Mouse (Mus musculus): ENCODE measurements around the gene Hist1h2bh. TPM values are rescaled to one million over a fixed set of nuclear protein-coding genes. Genes with fewer than 3 reads are reported as not detected.

The Hist1h2bh gene
- polyA plus RNA-seq, 1 experiment, result 1.7 TPM

DNA sequence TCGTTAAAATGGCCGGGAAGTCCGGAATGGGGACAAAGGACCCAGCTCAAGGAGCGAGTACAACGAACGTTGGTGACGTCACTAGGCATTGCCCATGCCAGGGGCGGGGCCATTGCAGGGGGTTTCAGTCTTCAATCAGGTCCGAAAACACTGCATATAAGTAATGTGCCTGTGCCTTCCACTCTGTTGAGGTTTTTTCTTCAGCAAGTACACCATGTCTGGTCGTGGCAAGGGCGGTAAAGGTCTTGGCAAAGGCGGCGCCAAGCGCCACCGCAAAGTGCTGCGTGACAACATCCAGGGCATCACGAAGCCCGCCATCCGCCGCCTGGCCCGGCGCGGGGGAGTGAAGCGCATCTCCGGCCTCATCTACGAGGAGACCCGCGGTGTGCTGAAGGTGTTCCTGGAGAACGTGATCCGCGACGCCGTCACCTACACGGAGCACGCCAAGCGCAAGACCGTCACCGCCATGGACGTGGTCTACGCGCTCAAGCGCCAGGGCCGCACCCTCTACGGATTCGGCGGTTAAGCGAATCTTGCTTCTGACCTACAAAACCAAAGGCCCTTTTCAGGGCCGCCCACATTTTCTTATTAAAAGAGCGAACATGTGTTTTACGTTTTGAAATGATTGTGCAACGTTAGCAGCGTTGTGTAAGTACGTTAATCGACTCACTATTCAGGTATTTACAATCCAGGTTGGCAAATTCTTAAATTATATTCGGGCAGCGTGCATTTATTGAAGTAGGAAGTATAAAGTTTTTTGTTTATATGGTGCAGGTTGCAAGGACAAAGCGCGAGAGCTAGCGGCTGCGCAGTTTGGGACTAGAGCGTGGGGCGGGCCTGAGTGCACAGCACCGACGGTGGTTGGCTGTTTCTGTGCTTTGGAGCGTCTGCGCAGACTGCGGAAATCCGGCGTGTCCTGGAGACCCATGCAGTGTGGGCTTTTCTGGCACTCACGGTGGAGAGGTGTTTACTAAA is 12.0 kb downstream of the Hist1h2bh start, which contains the start of gene Hist1h4h:
TSS of gene Hist1h4h (plus strand) at position 150 of the 975 bp plus-strand sequence.
- peak within 1 kb of the TSS; percentile 88 for H3K27ac ChIP-seq (replicated peaks; ENCODE audit: low read depth, low read length)
- H3K4me1 ChIP-seq (ENCODE audit: control insufficient read depth, insufficient read depth, insufficient read length, low read length), result peaks cover 8% of the 10 kb centered on the region
- H3K4me3 ChIP-seq (ENCODE audit: insufficient read depth, low read depth, low read length), result peak within 1 kb of the TSS; percentile 59

DNA sequence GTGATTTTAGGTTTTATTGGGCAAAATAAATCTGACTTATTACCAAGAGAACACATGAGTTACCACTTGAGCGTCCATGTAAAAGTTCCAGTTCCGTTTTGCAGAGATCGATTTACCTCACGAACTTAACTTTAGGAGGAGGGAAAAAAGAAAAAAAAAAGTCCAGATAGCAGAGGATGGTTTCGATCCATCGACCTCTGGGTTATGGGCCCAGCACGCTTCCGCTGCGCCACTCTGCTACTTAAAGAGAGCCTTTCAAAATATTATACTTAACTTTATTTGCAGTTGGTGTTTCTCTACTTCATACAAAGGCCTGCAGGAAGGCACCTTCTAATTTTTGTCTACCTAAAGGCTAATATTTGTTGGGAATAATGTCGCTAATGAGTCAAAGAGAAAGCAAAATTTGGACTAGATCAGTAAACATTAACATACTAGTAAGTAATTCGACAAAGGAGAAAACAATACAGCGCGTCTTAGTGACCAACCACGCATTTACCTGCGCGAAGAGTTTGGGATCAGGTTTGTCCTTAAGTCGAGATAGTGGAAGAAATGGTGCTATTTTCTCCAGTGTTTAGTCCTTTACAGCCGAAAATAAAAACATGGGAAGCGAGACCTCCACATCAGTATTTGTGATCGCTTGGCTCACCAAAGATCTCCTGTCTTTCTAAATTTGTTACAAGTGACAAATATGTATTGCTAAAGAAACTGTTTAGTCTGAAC is 12.9 kb downstream of the Hist1h2bh start:
- Histone ChIP-seq H3K4me3 (ENCODE audit: insufficient read depth, low read depth, low read length) (peak overlapping the region; percentile 59), H3K27ac (replicated peaks; ENCODE audit: low read depth, low read length) (peak overlapping the region; percentile 88), H3K4me1 (ENCODE audit: control insufficient read depth, insufficient read depth, insufficient read length, low read length) (peaks cover 8% of the 10 kb centered on the region)

- Histone ChIP-seq H3K27ac (replicated peaks; ENCODE audit: low read depth, low read length) (no peak overlapping the region), H3K4me3 (ENCODE audit: insufficient read depth, low read depth, low read length) (peak overlapping the region; percentile 59; the same call in 1 of the 2 replicates), H3K4me1 (ENCODE audit: control insufficient read depth, insufficient read depth, insufficient read length, low read length) (peaks cover 8% of the 10 kb centered on the region)
Measured at GRCm38 (mm10) chr13:23529480-23530165, 13.6 kb downstream of the Hist1h2bh start.

- peaks cover 6% of the 10 kb centered on the region for H3K4me1 ChIP-seq (ENCODE audit: control insufficient read depth, insufficient read depth, insufficient read length, low read length)
- no peak overlapping the region for H3K27ac ChIP-seq (replicated peaks; ENCODE audit: low read depth, low read length)
- H3K4me3 ChIP-seq (ENCODE audit: insufficient read depth, low read depth, low read length), result no peak overlapping the region
Measured at GRCm38 (mm10) chr13:23529005-23529404, 14.2 kb downstream of the Hist1h2bh start.

- Histone ChIP-seq H3K4me3 (ENCODE audit: insufficient read depth, low read depth, low read length) (peak overlapping the region; percentile 63), H3K27ac (replicated peaks; ENCODE audit: low read depth, low read length) (no peak overlapping the region), H3K4me1 (ENCODE audit: control insufficient read depth, insufficient read depth, insufficient read length, low read length) (no peaks in the 10 kb centered on the region)
Measured at GRCm38 (mm10) chr13:23526312-23526711, 16.9 kb downstream of the Hist1h2bh start.

DNA sequence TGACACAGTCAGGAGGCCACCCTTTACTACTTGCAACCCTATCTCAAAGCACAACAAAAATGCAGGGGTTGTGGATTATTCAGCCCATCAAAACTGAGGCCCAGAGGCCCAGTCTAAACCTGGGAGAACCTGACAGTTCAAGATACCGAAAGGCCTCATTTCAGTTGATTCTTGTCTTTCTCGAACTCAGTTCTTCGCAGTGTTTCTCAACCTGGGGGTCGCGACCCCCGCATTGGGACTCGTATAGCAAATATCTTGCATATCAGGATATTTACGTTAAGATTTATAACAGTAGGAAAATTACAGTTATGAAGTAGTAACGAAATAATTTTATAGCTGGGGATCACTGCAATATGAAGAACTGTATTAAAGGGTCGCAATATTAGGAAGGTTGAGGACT is 17.3 kb downstream of the Hist1h2bh start:
- Histone ChIP-seq H3K27ac (replicated peaks; ENCODE audit: low read depth, low read length) (no peak overlapping the region), H3K4me3 (ENCODE audit: insufficient read depth, low read depth, low read length) (no peak overlapping the region), H3K4me1 (ENCODE audit: control insufficient read depth, insufficient read depth, insufficient read length, low read length) (no peaks in the 10 kb centered on the region)

- H3K4me1 ChIP-seq (ENCODE audit: control insufficient read depth, insufficient read depth, insufficient read length, low read length), result no peaks in the 10 kb centered on the region
- H3K4me3 ChIP-seq (ENCODE audit: insufficient read depth, low read depth, low read length), result no peak overlapping the region
- H3K27ac ChIP-seq (replicated peaks; ENCODE audit: low read depth, low read length), result no peak overlapping the region
Measured at GRCm38 (mm10) chr13:23524654-23525053, 18.5 kb downstream of the Hist1h2bh start.

- H3K27ac ChIP-seq (replicated peaks; ENCODE audit: low read depth, low read length), result no peak overlapping the region
- no peaks in the 10 kb centered on the region for H3K4me1 ChIP-seq (ENCODE audit: control insufficient read depth, insufficient read depth, insufficient read length, low read length)
- no peak overlapping the region for H3K4me3 ChIP-seq (ENCODE audit: insufficient read depth, low read depth, low read length)
Measured at GRCm38 (mm10) chr13:23523976-23524375, 19.2 kb downstream of the Hist1h2bh start.

GRCm38 (mm10) chr13:23521703-23522102 is 21.5 kb downstream of the Hist1h2bh start:
- H3K4me3 ChIP-seq (ENCODE audit: insufficient read depth, low read depth, low read length), result no peak overlapping the region
- H3K27ac ChIP-seq (replicated peaks; ENCODE audit: low read depth, low read length), result no peak overlapping the region
- H3K4me1 ChIP-seq (ENCODE audit: control insufficient read depth, insufficient read depth, insufficient read length, low read length), result no peaks in the 10 kb centered on the region

- H3K27ac ChIP-seq (replicated peaks; ENCODE audit: low read depth, low read length), result no peak overlapping the region
- H3K4me3 ChIP-seq (ENCODE audit: insufficient read depth, low read depth, low read length), result peak overlapping the region; percentile 31; the same call in 1 of the 2 replicates
- H3K4me1 ChIP-seq (ENCODE audit: control insufficient read depth, insufficient read depth, insufficient read length, low read length), result no peaks in the 10 kb centered on the region
Measured at GRCm38 (mm10) chr13:23519416-23519815, 23.8 kb downstream of the Hist1h2bh start.

DNA sequence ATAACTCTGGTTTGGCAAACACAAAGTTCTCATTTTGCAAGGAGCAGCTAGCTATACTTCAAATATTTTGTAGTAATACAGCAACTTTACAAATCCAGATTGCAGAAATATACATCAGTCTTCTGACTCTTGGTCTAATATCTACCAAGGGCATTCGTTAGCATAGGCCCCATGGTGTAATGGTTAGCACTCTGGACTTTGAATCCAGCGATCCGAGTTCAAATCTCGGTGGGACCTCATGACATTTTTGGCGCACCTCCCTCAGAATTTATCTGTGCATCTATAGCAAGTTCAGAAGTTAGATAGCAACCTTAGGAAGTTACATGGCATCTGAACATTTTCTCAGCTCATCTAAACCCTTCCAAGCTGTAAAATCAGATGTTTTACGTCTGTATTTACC is 24.3 kb downstream of the Hist1h2bh start:
- no peak overlapping the region for H3K27ac ChIP-seq (replicated peaks; ENCODE audit: low read depth, low read length)
- no peaks in the 10 kb centered on the region for H3K4me1 ChIP-seq (ENCODE audit: control insufficient read depth, insufficient read depth, insufficient read length, low read length)
- H3K4me3 ChIP-seq (ENCODE audit: insufficient read depth, low read depth, low read length), result peak overlapping the region; percentile 31; the same call in 1 of the 2 replicates

GRCm38 (mm10) chr13:23518295-23518603 is 24.9 kb downstream of the Hist1h2bh start:
- Histone ChIP-seq H3K4me3 (ENCODE audit: insufficient read depth, low read depth, low read length) (peak overlapping the region; percentile 48), H3K27ac (replicated peaks; ENCODE audit: low read depth, low read length) (no peak overlapping the region), H3K4me1 (ENCODE audit: control insufficient read depth, insufficient read depth, insufficient read length, low read length) (no peaks in the 10 kb centered on the region)

GRCm38 (mm10) chr13:23517603-23518294 is 25.4 kb downstream of the Hist1h2bh start:
- Histone ChIP-seq H3K4me3 (ENCODE audit: insufficient read depth, low read depth, low read length) (peak overlapping the region; percentile 67), H3K27ac (replicated peaks; ENCODE audit: low read depth, low read length) (peak overlapping the region; percentile 20; the same call in 1 of the 2 replicates)

GRCm38 (mm10) chr13:23516822-23517602 is 26.2 kb downstream of the Hist1h2bh start:
- Histone ChIP-seq H3K4me1 (ENCODE audit: control insufficient read depth, insufficient read depth, insufficient read length, low read length) (no peaks in the 10 kb centered on the region), H3K27ac (replicated peaks; ENCODE audit: low read depth, low read length) (peak overlapping the region; percentile 20; the same call in 1 of the 2 replicates), H3K4me3 (ENCODE audit: insufficient read depth, low read depth, low read length) (peak overlapping the region; percentile 67)

More at GRCm38 (mm10) chr13:23517603-23518294, 25.4 kb downstream of the Hist1h2bh start:
- no peaks in the 10 kb centered on the region for H3K4me1 ChIP-seq (ENCODE audit: control insufficient read depth, insufficient read depth, insufficient read length, low read length)
